Mouse (Mus musculus) thymus, adult 18-20 months (tissue): Measurements from ENCODE around the gene Ptprt.

Experiments
- DNase-seq, 2 experiments: peaks; one replicate each; pipeline ENCODE4 v3.0.0; 2022; ENCODE audit warnings: mixed read lengths in 2 of 2

The Ptprt gene

DNA sequence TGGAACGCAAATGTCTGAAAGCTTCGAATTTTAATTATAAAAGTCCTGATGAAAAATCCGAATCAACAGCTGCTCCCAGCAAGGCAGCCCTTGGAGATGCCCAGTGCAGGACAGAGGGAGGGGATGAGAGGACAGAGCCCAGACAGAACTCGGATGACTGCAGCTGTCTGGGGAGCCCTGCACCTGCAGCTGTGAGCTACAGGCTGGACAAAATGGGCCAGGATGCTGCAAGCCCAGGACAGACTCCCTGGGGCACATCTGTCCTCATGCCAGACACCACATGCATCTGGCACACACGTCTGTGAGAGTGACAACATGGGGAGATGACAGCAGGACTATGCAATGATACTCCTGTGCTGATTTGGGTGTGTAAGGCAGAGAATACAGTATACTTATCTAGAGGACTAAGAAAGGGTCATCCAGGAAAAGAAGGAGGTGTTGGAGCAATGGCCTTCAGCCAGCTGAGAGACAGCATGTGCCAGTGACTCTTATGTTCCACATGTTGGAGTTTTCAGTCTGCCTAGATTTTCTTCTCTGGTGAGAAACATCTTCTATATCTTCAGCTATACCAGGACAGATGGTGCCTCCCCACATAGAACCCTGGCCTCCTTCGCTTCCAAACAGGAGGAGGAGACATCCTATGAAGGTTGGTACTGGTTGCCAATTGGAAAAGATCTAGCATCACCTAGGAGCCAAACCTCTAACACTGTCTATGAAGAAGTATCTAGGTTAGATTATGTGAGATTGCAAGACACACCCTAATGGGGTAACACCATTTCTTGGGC lies 259.4 kb downstream of the Ptprt start:
- no peak for DNase-seq

DNA sequence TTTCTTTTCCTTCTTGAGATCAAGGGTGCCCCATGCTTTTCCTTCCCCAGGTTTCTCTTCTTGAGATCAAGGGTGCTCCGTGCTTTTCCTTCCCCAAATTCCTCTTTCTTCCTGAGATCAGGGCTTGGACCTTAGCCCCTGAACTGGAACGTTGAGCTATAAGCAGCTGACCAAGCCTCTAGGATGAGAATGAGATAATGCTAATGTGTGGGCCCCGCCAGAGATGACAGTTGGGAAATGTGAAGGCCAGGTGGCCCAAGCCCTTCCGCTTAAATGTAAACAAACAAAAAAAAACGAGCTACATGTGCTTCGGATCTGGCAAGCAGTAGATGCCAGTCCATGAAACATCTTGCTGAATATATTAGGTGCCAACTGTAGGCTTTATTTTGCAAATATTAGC lies 266.3 kb downstream of the Ptprt start:
- DNase-seq: no peak

DNA sequence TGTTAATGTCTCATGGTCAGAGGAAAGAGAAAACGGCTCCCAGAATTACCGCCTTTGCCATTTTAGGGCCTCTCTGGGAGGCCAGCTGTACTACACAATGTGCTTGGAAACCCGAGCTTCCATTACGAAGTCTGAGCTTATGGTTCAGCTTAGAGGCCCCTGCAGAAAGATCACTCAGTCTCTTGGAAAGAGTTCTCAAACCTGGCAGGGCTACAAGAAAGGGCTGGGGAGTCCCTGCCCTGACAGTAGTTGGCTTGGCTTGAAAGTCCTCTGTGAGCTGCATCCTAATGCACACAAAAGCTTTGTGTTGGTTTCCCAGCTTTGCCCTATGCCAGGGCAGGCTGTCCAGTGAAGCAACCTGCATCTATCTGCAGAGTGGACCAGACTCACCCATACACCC lies 269.1 kb downstream of the Ptprt start:
- DNase-seq: no peak

DNA sequence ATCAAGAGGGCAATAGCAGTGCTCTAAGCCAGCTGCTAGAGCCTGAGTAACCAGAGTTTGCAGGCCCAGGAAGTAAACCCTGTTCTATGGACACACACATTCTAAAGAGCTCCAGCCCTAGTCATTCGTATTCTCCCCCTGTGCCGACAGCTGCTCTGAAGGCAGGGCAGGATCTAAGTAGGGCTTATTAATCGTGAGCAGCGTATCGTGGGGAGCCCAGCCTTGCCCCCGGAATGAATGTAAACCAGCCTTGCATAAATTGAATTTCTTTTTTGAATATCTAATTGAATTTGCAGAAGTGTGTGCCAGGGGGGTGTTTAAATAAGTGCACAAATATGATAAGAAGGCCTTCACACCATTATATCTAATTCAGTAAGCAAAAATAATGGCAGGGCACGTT lies 283.6 kb downstream of the Ptprt start:
- DNase-seq: no peak

DNA sequence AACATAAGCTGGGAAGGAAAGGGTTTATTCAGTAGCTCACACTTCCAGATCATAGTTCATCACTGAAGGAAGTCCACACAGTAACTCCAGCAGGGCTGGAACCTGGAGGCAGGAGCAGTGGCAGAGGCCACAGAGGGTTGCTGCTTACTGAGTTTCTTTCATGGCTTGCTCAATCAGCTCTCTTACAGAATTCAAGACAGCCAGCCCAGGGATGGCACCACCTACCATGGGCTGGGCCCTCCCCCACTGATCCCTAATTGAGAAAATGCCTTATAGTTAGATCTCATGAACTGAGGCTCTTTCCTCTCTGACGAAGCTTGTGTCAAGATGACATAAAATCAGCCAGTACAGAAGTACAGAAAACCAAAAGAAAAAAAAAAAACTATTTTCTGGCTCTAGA lies 311.9 kb downstream of the Ptprt start:
- DNase-seq: no peak

DNA sequence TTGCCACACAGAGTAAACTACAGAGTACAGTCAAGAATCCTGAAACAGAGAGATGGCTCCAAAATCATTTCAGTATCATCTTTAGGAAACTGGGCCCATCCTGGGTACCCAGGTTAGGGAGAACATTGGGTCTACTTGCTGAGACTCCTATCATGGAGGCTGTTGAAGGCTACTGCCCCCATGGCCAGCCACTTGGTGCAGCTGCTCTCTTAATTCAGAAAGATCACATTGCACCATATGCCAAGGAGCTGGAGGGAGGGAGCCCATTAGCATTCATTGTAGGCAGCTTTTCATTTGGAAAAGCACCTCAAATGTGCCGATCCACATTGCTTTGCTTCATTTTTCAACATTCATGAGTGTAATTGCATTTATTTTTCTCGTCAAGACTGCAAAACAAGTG lies 319.1 kb downstream of the Ptprt start:
- DNase-seq: no peak

DNA sequence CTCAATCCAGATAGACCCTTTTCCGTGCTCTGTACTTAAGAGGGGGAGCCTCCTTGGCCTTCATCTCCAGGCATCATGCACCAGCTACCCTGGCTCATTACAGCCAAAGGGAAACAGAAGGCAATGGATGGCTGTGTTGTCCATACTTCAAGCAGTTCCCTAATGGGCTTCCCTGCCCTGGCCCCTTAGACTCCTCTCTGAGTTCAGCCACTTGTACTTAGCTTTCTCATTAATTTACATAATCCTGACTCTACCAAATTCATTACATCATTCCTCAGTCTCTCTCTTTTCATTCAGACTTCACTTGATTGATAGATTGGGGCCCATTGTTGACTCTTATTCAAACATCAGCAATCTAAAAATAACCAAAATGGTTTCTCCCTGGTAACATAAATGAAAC lies 320.7 kb downstream of the Ptprt start:
- DNase-seq: no peak

DNA sequence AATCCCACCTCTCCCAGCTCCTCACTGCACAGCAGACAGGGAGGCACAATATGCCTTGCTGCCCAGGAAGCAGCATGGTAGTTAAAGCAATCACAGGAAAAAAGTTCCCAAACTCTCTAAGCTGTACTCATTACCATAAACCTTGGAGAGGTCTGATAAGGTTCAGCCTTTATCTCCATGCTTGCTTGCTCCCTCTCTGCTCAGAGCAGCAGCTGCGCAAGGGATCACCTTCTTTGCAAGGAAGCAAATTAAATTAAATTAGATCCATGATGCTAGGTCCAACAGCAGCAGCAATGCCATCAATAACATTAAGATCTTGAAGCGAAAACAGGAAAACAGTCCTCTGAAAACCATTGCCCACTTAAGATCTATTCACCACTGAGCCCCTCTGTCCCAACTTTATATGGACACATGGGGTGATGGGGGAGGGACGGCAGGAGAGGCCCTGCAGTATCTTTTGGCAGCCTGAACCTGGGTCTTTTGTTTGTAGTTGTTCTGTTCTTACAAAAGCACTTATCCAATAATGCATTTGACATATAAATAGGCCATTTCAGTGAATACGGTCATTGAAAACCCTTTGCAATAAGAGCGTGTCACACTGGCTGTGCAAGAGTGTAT lies 328.8 kb downstream of the Ptprt start:
- no peak for DNase-seq

DNA sequence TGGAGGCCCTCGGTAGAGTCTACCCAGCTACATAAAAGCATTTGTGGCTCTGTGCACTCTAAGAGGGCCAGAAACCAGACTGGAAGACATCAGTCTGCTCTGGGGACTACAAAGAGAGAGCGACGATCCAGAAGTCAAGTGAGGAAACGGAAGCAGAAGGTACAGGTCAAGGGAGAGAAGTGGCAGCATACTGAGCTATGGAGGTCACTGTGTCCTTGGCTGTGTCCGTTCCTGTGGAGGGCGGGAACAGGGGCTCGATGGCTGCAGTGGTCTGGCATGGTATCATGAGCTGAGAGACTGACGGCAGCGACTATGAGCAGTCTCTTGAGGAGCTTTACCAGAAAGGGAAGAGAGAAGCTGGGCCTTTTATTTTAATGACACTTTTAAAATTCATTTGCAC lies 331.5 kb downstream of the Ptprt start:
- no peak for DNase-seq

DNA sequence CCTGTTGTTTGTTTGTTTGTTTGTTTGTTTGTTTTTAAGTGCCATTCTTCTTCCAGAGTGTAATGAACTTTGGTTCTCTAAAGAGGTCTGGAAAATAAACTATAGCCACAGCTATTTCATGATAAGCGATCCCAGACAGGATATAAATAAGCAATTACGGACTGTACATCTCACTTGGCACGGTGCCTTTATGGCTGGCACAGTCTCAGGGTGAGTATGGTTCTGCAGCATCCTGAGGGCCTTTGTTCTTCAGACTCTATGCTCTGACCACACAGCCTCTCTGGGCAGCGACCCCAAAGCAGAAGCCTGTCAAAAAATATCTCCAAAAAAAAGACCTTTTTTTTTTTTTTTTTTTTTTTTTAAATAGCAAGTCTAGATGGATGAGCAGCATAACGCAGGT lies 338.5 kb downstream of the Ptprt start:
- DNase-seq: no peak

DNA sequence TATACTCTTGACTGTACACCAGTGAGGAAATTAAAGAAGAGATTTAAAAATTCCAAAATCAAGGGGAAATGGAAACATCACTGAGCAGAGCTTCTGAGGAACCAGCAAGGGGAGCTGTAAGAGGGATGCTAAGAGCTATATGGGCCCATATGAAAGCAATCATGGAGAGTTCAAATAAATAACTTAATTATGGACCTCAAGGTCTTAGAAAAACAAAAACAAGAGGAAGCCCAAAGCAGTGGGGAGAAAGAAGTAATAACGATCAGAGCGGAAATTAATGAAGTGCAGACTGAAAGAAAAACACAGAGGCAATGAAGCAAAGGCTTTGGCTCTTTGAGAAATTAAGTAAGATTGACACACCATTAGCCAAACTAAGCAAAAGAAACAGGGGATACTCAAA lies 353.0 kb downstream of the Ptprt start:
- DNase-seq: no peak

DNA sequence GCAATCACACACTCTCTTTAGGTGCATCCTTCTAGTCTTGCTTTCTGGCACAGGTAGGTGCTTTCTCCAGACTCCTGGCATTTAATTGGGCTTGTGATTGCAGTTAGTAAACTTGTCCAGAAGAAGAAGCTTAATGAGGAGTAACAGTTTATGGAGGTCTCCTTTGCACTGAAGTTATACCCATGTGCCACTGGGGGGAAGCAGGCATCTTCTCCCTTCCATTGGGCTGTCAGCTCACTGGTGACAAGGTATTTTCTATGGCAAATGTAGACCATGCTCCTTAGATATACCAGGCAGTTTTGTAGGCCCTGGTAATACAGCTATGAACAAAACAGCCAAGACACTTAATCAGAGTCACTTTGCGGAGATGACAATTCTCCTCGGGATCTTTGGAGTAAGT lies 366.9 kb downstream of the Ptprt start:
- DNase-seq: no peak

DNA sequence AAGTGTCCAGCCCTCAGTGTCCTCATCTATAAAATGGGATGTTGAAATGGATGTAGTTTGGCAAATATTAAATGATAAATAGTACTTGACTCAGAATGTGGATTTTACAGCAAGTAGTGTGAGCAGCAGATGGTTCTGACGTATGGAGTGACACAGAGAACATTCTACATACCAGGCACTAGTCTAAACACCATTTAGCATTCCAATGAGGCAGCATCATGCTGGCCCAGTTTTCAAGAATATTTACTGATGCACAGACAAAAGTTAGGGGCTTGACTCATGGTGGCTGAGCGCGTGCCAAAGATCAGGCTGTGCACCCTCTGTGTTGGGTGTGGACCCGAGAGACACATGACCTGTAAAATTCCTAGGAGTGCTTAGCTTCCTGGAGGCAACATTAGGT lies 378.3 kb downstream of the Ptprt start:
- no peak for DNase-seq

DNA sequence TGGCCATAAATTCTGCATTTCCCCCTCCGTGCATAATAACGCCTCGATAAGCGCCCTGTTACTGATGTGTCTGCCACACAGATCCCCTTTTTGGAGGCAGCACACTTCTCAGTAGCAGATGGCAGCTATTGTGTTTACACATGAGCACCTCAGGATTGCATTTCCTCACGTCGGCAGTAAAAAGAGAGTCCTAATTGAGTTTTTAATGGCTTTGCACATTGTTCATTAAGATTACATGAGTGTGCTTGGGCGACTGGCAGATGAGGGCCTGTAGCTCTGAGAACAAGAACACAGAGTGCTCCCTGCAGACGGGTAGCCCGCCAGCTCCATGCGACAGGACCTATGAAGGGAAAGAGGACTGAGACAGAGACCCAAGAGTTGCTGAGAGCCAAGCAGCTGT lies 378.8 kb downstream of the Ptprt start:
- no peak for DNase-seq

DNA sequence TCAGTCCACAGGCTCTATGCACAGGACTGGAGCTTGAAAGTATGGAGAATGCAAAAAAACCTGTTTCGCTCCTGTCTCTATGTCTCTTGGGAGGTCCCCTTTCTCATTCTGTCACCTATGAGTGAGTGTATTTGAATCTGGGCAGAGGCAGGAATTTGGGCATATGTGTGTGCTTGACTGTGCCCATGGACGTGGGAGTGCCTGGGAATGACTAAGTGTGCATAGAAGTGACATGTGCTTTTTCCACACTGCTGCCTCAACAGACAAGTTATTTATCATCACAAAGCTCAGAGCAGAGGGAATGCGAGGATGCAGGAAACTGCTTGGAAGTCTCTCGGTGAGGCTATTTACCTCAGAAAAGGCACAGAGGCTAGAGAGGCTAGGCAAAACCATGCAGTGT lies 387.1 kb downstream of the Ptprt start:
- DNase-seq: no peak

DNA sequence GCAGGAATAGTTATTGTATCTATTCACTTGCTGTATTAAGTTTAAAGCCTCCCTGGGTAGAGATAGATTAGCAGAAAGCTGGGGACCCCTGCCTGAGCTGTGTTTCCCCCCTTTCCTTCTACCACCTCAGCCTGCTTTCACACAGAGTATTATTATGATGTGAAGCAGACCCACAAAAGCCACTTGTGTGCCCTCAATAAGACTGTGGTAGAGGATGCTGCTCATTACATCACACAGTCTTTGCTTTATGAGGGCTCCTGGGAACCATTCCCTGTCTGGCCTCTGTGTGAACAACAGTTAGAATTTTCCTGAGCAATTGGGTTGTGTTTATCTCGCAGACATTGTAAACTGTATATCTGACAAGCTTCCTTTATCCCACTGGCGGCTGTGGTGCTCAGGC lies 409.7 kb downstream of the Ptprt start:
- no peak for DNase-seq

DNA sequence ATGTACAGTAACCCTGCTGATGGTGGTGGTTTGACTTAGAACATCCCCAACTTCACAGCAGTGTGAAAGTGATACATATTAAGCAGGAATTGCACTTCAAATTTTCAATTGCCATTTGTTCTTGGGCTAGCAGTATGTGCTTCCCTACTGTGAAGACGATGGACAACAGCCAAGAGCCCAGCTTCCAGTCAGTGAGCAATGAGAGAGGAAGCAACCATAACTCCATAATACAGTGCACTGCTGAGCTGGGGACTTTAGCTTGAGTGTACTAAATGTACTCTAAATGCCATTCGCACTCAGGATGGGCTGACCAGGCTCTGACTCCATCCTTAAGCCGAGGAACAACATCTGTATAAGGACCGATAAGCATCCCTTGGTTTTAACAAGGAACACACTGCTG lies 412.7 kb downstream of the Ptprt start:
- DNase-seq: no peak

DNA sequence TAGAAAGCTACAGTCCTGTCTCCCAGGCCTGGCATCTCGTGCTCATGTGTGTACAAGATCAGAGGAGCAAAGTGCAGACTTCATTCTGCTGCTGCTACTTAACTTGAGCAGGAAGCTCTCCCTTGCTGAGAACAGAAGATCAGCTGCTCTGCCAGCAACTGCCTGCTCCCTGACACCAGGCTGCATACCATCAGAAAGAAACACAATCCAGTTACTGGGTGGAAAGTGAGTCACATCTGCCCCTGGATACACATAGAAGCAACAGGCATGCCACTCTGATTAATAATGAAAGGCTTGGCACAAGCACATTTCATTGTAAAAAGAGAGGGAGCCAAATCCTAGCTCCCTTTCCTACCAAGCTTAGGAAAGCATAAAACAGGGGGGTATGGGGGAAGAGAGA lies 438.5 kb downstream of the Ptprt start:
- no peak for DNase-seq

DNA sequence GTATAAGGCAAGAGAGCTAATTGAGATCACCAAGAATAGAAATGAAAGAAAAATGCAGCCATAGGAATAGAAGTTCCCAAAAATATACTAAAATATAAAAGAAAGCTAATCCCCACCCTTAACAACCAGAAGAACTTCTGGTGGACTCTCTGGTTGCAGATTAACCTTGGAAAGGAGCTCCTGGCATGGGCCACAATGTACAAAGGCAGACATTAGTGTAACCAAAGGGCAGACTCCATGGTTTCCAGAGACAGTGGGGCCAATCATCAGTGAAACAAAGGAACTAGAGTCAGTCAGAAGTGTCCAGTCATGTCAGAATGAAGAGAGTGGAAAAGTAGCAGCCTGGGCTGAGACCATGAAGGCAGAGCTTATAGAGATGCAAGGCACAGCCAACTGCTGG lies 440.4 kb downstream of the Ptprt start:
- no peak for DNase-seq

DNA sequence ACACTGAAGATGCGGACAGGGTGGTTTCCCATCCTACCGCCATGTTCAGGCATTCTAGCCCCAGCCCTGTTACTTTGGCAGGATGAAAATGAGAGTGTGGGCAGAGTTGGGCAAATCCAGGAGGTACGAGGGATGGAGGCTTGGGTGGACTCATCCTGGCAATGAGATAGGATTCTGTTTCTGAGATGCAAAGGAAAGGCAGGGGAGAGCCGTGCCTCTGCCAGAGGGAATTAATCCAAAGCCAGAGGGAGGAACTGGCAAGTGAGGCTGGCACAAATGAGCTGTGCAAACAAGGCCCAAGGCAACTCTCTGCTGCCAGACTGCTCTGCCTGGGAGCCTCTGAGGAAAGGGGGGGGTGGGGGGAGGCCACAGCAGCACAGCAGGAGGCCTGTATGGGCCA lies 441.4 kb downstream of the Ptprt start:
- no peak for DNase-seq

DNA sequence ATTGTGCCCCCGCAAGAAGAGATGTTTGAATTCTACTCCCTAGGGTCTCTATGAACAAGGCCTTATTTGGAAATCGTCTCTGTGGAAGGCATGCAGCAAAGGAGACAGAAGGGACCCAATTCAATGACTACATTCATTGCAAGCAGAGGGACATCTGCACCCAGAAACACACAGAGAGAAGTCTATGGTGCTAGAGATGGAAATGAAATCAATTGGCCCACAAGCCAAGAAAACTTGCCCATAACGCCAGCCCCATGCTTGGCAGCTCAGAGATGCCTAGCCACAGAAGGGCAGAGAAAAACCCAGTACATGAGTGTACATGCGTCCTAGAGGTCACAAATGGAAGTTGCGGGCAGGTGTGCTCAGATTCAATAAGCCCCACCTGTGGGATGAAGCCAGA lies 443.1 kb downstream of the Ptprt start:
- DNase-seq: no peak

DNA sequence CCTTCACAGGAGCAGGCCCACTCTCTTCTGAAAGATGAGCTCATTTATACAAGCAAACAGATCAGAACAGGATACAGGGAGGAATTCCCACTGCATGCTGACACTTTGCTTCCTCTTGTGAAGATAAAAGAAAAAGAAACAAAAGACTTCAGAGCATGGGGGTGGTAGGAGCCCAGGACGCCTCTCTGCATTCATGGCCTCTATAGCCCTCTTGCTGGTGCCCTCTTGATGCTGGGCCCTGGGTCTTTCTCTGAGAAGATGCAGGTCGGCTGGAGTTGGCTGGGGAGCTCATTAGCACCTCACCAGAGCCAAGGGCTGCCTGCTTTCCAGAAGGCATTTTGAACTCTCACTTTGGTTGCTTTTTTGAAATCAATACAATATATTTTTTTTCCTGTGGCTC lies 448.6 kb downstream of the Ptprt start:
- no peak for DNase-seq

DNA sequence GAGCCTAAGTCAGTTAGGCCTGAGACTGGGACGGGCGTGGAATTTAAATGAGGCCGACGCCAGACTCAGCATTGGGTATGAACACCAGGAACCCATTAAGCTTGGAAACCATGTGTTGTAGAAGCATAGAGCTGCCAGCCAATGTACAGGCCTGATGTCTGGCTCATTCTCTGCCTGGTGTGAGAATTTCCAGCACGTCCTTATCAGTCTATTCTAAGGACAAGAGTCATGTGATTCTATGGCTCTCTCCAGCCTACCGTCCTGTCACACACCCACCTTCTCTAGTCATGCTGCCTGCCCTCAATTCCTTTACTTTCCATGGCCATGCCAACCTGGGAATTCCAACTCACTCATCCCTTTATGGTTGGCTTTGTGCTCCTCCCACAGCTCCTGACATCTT lies 450.4 kb downstream of the Ptprt start:
- DNase-seq: no peak

DNA sequence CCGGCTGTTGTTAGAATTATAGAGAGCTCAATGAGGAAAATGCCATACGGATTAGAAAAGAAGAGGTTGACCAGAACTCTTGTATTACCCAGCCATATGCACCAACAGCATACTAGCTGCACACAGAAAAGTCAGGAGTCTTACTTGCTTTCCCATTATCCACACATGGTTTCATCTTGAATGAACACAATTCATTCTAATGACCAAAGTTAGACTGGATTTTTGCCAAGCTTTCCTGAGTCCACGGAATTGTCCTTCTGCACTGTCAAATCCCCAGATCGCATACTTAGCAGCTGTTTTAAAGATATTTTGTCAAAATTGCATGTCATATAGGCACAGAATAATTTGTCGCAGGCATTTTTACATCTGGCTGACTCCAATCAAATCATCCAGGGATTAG lies 463.6 kb downstream of the Ptprt start:
- DNase-seq: no peak
